Mouse (Mus musculus) skeletal muscle tissue, adult 2 months (tissue): ENCODE data around the gene Bbx.

Experiments
- DNase-seq: peaks from one replicate; pipeline ENCODE4 v3.0.0-alpha.2; 2012; ENCODE audit warnings: low read depth, low spot score

The Bbx gene

GRCm38 (mm10) chr16:50432062-50432878, at the start of gene Bbx:
Bbx (minus strand) TSS chr16:50432390.
- peak; percentile 93 for DNase-seq

GRCm38 (mm10) chr16:50481892-50482291, 49.7 kb upstream of the Bbx start:
- DNase-seq: no peak

- no peak for DNase-seq
Observed at GRCm38 (mm10) chr16:50481341-50481740, 49.2 kb upstream of the Bbx start.

GRCm38 (mm10) chr16:50478695-50479094, 46.5 kb upstream of the Bbx start:
- no peak for DNase-seq

- no peak for DNase-seq
Observed at GRCm38 (mm10) chr16:50477628-50478027, 45.4 kb upstream of the Bbx start.

- no peak for DNase-seq
Observed at GRCm38 (mm10) chr16:50462226-50462870, 30.2 kb upstream of the Bbx start.

- no peak for DNase-seq
Observed at GRCm38 (mm10) chr16:50459146-50459545, 27.0 kb upstream of the Bbx start.

GRCm38 (mm10) chr16:50456053-50456452, 23.9 kb upstream of the Bbx start:
- DNase-seq: no peak

GRCm38 (mm10) chr16:50449086-50449485, 16.9 kb upstream of the Bbx start:
- no peak for DNase-seq

- no peak for DNase-seq
Observed at GRCm38 (mm10) chr16:50445014-50445413, 12.8 kb upstream of the Bbx start.

GRCm38 (mm10) chr16:50438816-50439215, 6.6 kb upstream of the Bbx start:
- no peak for DNase-seq

GRCm38 (mm10) chr16:50437788-50438187, 5.6 kb upstream of the Bbx start:
- DNase-seq: no peak

- no peak for DNase-seq
Observed at GRCm38 (mm10) chr16:50437331-50437730, 5.1 kb upstream of the Bbx start.

- no peak for DNase-seq
Observed at GRCm38 (mm10) chr16:50431011-50431981, 894 bp downstream of the Bbx start.

GRCm38 (mm10) chr16:50430515-50430877, 1.7 kb downstream of the Bbx start:
- DNase-seq: no peak

- no peak for DNase-seq
Observed at GRCm38 (mm10) chr16:50429692-50430514, 2.3 kb downstream of the Bbx start.

- no peak for DNase-seq
Observed at GRCm38 (mm10) chr16:50428871-50429691, 3.1 kb downstream of the Bbx start.

GRCm38 (mm10) chr16:50420130-50420529, 12.1 kb downstream of the Bbx start:
- no peak for DNase-seq

GRCm38 (mm10) chr16:50415406-50415805, 16.8 kb downstream of the Bbx start:
- no peak for DNase-seq

- no peak for DNase-seq
Observed at GRCm38 (mm10) chr16:50402851-50403250, 29.3 kb downstream of the Bbx start.
